Mouse (Mus musculus) ES-E14 (cell line): Measurements from ENCODE around the gene Alg9. TPM values are rescaled to one million over a fixed set of nuclear protein-coding genes. Genes with fewer than 3 reads are reported as not detected.

Experiments
- DNase-seq: peaks from one replicate; pipeline ENCODE4 v3.0.0-alpha.2; 2013; ENCODE audit warnings: low read depth, low spot score
- H3K27ac ChIP-seq: 2 replicates; pipeline ENCODE4 v1.5.1; 2012; ENCODE audit warnings: low read depth, mild to moderate bottlenecking, low read length, moderate library complexity, mixed read lengths; ENCODE audit not compliant: poor library complexity, insufficient read depth, severe bottlenecking
- H3K36me3 ChIP-seq: 2 replicates; pipeline ENCODE4 v1.6.1; 2012; ENCODE audit warnings: mild to moderate bottlenecking, low read length, moderate library complexity, mixed read lengths; ENCODE audit not compliant: control insufficient read depth, poor library complexity, insufficient read depth, severe bottlenecking
- H3K4me1 ChIP-seq, 2 experiments: fragments of 150-350 bp in 1 of 2; sonication (generic) in 1 of 2; 2 replicates each; pipeline ENCODE4 v1.6.1; 2012; ENCODE audit warnings: low read length in 2 of 2, mild to moderate bottlenecking in 1 of 2, mixed read lengths in 1 of 2; ENCODE audit not compliant: control insufficient read depth in 2 of 2, insufficient read depth in 2 of 2, poor library complexity in 1 of 2
- H3K4me3 ChIP-seq, 2 experiments: fragments of 150-350 bp in 1 of 2; sonication (generic) in 1 of 2; 2 replicates each; pipeline ENCODE4 v1.5.1; 2012; ENCODE audit warnings: low read length in 2 of 2, low read depth in 1 of 2, mild to moderate bottlenecking in 1 of 2, mixed read lengths in 1 of 2; ENCODE audit not compliant: insufficient read depth in 1 of 2, poor library complexity in 1 of 2, severe bottlenecking in 1 of 2
- H3K9ac ChIP-seq: 2 replicates; pipeline ENCODE4 v1.6.1; 2012; ENCODE audit warnings: low read depth, mild to moderate bottlenecking, low read length, mixed read lengths; ENCODE audit not compliant: poor library complexity, insufficient read depth, severe bottlenecking
- H3K9me3 ChIP-seq: fragments of 150-350 bp; sonication (generic); 2 replicates; pipeline ENCODE4 v1.6.1; 2012; ENCODE audit warnings: low read depth, mild to moderate bottlenecking, low read length; ENCODE audit not compliant: control insufficient read depth, insufficient read depth
- CHD2 ChIP-seq: IDR thresholded peaks from 2 replicates; pipeline ENCODE4 v1.6.1; 2014; ENCODE audit warnings: mild to moderate bottlenecking, low read depth, low read length, inconsistent platforms
- HCFC1 ChIP-seq: IDR thresholded peaks from 2 replicates; pipeline ENCODE4 v1.6.1; 2012; ENCODE audit warnings: low read length, inconsistent platforms, borderline replicate concordance; ENCODE audit not compliant: insufficient read depth
- MAFK ChIP-seq: IDR thresholded peaks from 2 replicates; pipeline ENCODE4 v1.6.1; 2014; ENCODE audit warnings: mild to moderate bottlenecking, low read depth, low read length, inconsistent platforms; ENCODE audit not compliant: insufficient read depth
- ZC3H11A ChIP-seq: IDR thresholded peaks from 2 replicates; pipeline ENCODE4 v1.6.1; 2012; ENCODE audit warnings: low read depth, mild to moderate bottlenecking, inconsistent platforms, low read length, borderline replicate concordance
- ZNF384 ChIP-seq: IDR thresholded peaks from 2 replicates; pipeline ENCODE4 v1.6.1; 2012; ENCODE audit warnings: low read depth, low read length, inconsistent platforms
- in situ Hi-C, 2 experiments: fragments of 600-800 bp; cut with MboI; formaldehyde crosslinking; loops; one replicate each; pipeline ENCODE4 v1.15.1; 2025; ENCODE audit warnings: low sequenced_read_pairs in 2 of 2, inconsistent platforms in 1 of 2; ENCODE audit not compliant: unreplicated experiment in 2 of 2
- total RNA-seq: library from RNA; depleted of rRNA; stranded (reverse); fragments of 300-350 nt; gene quantifications from 2 replicates; pipeline ENCODE4 v1.2.3, GENCODE M21; 2012

Alg9 gene
- total RNA-seq, 1 experiment: 30.8 TPM

GRCm38 (mm10) chr9:50763331-50763730, 11.5 kb upstream of the Alg9 start:
- no peak for TF ChIP-seq MAFK
- no peak for TF ChIP-seq ZNF384
- no peak for TF ChIP-seq ZC3H11A
- TF ChIP-seq CHD2: no peak
- TF ChIP-seq HCFC1: no peak
- H3K4me1 ChIP-seq: no peaks in the 10 kb centered on the region
- DNase-seq: no peak
- H3K27ac ChIP-seq: no peak overlapping the region
- H3K4me3 ChIP-seq: no peak overlapping the region
- in situ Hi-C loops: no loop called here
- H3K9me3 ChIP-seq: no peaks in the 10 kb centered on the region
- no peaks in the 10 kb centered on the region for H3K36me3 ChIP-seq
- no peak overlapping the region for H3K9ac ChIP-seq

GRCm38 (mm10) chr9:50767531-50768106, 7.2 kb upstream of the Alg9 start:
- H3K4me3 ChIP-seq: peak overlapping the region; percentile 84 to 85
- DNase-seq: no peak
- H3K36me3 ChIP-seq: 0 out of 2 replicates have a peak, but pooled peaks cover 2% of the 10 kb centered on the region
- peak overlapping the region; percentile 69; the same call in 1 of the 2 replicates for H3K27ac ChIP-seq
- H3K9ac ChIP-seq: peak overlapping the region; percentile 87
- in situ Hi-C loops: no loop called here
- TF ChIP-seq MAFK (no peak), ZNF384 (no peak), ZC3H11A (no peak), CHD2 (no peak), HCFC1 (no peak)
- no peaks in the 10 kb centered on the region; a peak in 1 of 4 replicates for H3K4me1 ChIP-seq
- no peaks in the 10 kb centered on the region for H3K9me3 ChIP-seq

GRCm38 (mm10) chr9:50768107-50769002, 6.5 kb upstream of the Alg9 start, which contains the start of gene Fdxacb1:
Fdxacb1 (plus strand) TSS chr9:50768236.
- peak within 1 kb of the TSS; percentile 92 for H3K9ac ChIP-seq
- peak within 1 kb of the TSS; percentile 87 for H3K27ac ChIP-seq
- DNase-seq: peak; percentile 98
- TF ChIP-seq MAFK (no peak), ZC3H11A (0 out of 2 replicates have a peak, but pooled peaks have one; percentile 4), ZNF384 (no peak), CHD2 (no peak), HCFC1 (peak; percentile 84)
- H3K4me3 ChIP-seq: peak within 1 kb of the TSS; percentile 84 to 85
- no peaks in the 10 kb centered on the region; a peak in 1 of 4 replicates for H3K4me1 ChIP-seq
- no peaks in the 10 kb centered on the region for H3K9me3 ChIP-seq
- in situ Hi-C loops: no loop called here
- H3K36me3 ChIP-seq: 0 out of 2 replicates have a peak, but pooled peaks cover 2% of the 10 kb centered on the region

GRCm38 (mm10) chr9:50770011-50770410, 4.8 kb upstream of the Alg9 start:
- 0 out of 2 replicates have a peak, but pooled peaks cover 2% of the 10 kb centered on the region for H3K36me3 ChIP-seq
- no peak for DNase-seq
- no peak overlapping the region for H3K4me3 ChIP-seq
- in situ Hi-C loops: no loop called here
- TF ChIP-seq ZC3H11A (no peak), ZNF384 (no peak), CHD2 (no peak), MAFK (no peak), HCFC1 (no peak)
- H3K4me1 ChIP-seq: peaks cover 0 to 2% of the 10 kb centered on the region in 2 experiments; a peak in 1 of 4 replicates
- H3K9me3 ChIP-seq: no peaks in the 10 kb centered on the region
- H3K27ac ChIP-seq: no peak overlapping the region
- no peak overlapping the region for H3K9ac ChIP-seq
